Mouse (Mus musculus) midbrain, embryonic 11.5 days (tissue): Measurements from ENCODE around the gene 1700024G13Rik. TPM values are rescaled to one million over a fixed set of nuclear protein-coding genes. Genes with fewer than 3 reads are reported as not detected.

ENCODE experiments used
- ATAC-seq: fragments of 200-750 bp; cut with Nextera tagmentation; 2 replicates; pipeline ENCODE4 v1.8.0; 2017; ENCODE audit warnings: moderate TSS enrichment, moderate library complexity; ENCODE audit not compliant: low FRiP score
- DNase-seq: peaks from one replicate; pipeline ENCODE4 v3.0.0; 2015; ENCODE audit warnings: low spot score; ENCODE audit errors: missing footprints
- H3K27ac ChIP-seq: fragments of 300-500 bp; sonication (generic); 2 replicates; pipeline ENCODE4 v1.5.1; 2014; ENCODE audit warnings: low read depth, low read length
- H3K27me3 ChIP-seq: fragments of 300-500 bp; sonication (generic); 2 replicates; pipeline ENCODE4 v1.6.1; 2014; ENCODE audit warnings: mild to moderate bottlenecking, low read length, moderate library complexity, mixed read lengths; ENCODE audit not compliant: control insufficient read depth, insufficient read depth
- H3K36me3 ChIP-seq: fragments of 300-500 bp; sonication (generic); 2 replicates; pipeline ENCODE4 v1.6.1; 2014; ENCODE audit warnings: mild to moderate bottlenecking, low read length, moderate library complexity, mixed read lengths; ENCODE audit not compliant: control insufficient read depth, insufficient read depth
- H3K4me1 ChIP-seq: fragments of 300-500 bp; sonication (generic); 2 replicates; pipeline ENCODE4 v1.6.1; 2014; ENCODE audit warnings: low read length; ENCODE audit not compliant: control insufficient read depth, insufficient read depth
- H3K4me2 ChIP-seq: fragments of 300-500 bp; sonication (generic); 2 replicates; pipeline ENCODE4 v1.6.1; 2014; ENCODE audit warnings: mild to moderate bottlenecking, moderate library complexity
- H3K4me3 ChIP-seq: fragments of 300-500 bp; sonication (generic); 2 replicates; pipeline ENCODE4 v1.5.1; 2014; ENCODE audit warnings: low read depth, low read length
- H3K9ac ChIP-seq: fragments of 300-500 bp; sonication (generic); 2 replicates; pipeline ENCODE4 v1.6.1; 2014; ENCODE audit warnings: low read length
- H3K9me3 ChIP-seq: fragments of 300-500 bp; sonication (generic); 2 replicates; pipeline ENCODE4 v1.6.1; 2016; ENCODE audit warnings: low read length; ENCODE audit not compliant: control insufficient read depth
- WGBS: fragments of 180-500 bp; shearing (Covaris S2); extraction: QIAGEN DNeasy Blood & Tissue Kit; methylation state at CpG from one replicate; pipeline ENCODE4 v1.1.7; 2014; 5-methylcytosine and 5-hydroxymethylcytosine counted together
- polyA plus RNA-seq: library from polyadenylated mRNA; unstranded; fragments of >200 nt; fragmentation: Nextera tagmentation; extraction: Ambion mirVana; gene quantifications from 2 replicates; pipeline ENCODE4 v1.2.1, GENCODE M21; 2014

Gene 1700024G13Rik
- polyA plus RNA-seq, 1 experiment from 2014 or later: not detected

DNA sequence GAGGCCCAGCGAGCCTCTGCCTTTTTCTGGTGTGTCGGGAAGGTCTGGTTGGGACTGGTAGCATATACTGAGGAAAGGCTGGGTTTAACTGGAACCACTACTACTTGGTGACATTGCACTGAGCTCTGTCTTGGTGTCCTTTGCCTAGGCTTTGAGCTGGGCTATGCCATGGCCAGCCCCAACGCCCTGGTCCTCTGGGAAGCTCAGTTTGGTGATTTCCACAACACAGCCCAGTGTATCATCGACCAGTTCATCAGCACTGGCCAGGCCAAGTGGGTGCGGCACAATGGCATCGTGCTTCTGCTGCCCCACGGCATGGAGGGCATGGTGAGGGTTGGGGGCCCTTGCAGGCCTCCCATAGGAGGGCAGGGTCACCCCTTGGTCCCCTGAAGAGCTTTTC, 44.0 kb downstream of the 1700024G13Rik start:
- no peaks in the 10 kb centered on the region for H3K4me1 ChIP-seq
- no peak overlapping the region for H3K4me3 ChIP-seq
- DNase-seq (no peak), ATAC-seq (no peak)
- H3K9me3 ChIP-seq: no peaks in the 10 kb centered on the region
- H3K36me3 ChIP-seq: 0 out of 2 replicates have a peak, but pooled peaks cover 4% of the 10 kb centered on the region
- no peak overlapping the region for H3K9ac ChIP-seq
- WGBS: 92% methylated on average over 7 of the region's 7 CpGs
- no peak overlapping the region for H3K27ac ChIP-seq
- no peaks in the 10 kb centered on the region for H3K27me3 ChIP-seq
- no peak overlapping the region for H3K4me2 ChIP-seq

DNA sequence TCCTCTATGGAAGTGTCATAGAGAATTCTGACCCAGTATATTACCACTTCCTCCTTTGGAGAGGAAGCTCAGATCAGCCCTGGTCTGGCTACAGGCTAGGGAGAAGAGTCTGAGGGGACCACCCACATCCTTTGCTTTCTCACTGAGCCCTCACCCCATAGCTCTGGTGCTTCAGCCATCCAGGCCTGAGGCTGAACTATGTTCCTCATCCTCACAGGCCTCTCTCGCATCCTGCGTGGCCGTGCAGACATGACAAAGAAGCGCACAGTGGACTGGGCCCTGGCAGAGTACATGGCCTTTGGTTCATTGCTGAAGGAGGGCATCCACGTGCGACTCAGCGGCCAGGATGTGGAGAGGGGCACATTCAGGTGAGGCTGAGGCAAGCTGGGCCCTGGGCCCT, 46.4 kb downstream of the 1700024G13Rik start:
- no peak overlapping the region for H3K4me2 ChIP-seq
- H3K27me3 ChIP-seq: no peaks in the 10 kb centered on the region
- H3K36me3 ChIP-seq: 0 out of 2 replicates have a peak, but pooled peaks cover 4% of the 10 kb centered on the region
- no peak overlapping the region for H3K9ac ChIP-seq
- no peaks in the 10 kb centered on the region for H3K9me3 ChIP-seq
- H3K27ac ChIP-seq: no peak overlapping the region
- 96% methylated on average over 7 of the region's 7 CpGs for WGBS
- no peak for DNase-seq
- no peak for ATAC-seq
- H3K4me3 ChIP-seq: no peak overlapping the region
- H3K4me1 ChIP-seq: no peaks in the 10 kb centered on the region

DNA sequence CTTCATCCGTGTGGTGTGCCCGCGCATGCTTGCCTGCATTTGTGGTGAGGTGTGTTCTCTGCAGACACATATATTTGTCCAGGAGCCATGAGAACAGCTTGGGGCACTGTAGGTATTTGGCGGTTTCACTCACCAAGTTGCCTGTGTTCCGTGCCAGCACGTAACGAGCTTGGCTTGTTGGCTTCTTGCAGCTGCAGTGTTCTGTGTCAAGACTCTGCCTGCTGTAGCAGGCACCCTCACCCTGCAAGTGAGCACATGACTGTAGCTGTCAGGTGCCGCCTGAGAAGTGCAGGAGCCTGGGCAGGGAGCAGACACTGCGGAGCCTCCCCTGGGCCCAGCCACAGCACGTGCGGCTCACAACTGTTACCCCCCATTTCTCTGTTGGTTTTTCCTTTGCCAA, 51.6 kb downstream of the 1700024G13Rik start:
- no peaks in the 10 kb centered on the region for H3K27me3 ChIP-seq
- H3K4me2 ChIP-seq: no peak overlapping the region
- no peak for DNase-seq
- ATAC-seq: no peak
- H3K4me1 ChIP-seq: no peaks in the 10 kb centered on the region
- 88% methylated on average over 11 of the region's 11 CpGs for WGBS
- no peaks in the 10 kb centered on the region for H3K9me3 ChIP-seq
- H3K36me3 ChIP-seq: no peaks in the 10 kb centered on the region
- no peak overlapping the region for H3K27ac ChIP-seq
- H3K9ac ChIP-seq: no peak overlapping the region
- H3K4me3 ChIP-seq: no peak overlapping the region

DNA sequence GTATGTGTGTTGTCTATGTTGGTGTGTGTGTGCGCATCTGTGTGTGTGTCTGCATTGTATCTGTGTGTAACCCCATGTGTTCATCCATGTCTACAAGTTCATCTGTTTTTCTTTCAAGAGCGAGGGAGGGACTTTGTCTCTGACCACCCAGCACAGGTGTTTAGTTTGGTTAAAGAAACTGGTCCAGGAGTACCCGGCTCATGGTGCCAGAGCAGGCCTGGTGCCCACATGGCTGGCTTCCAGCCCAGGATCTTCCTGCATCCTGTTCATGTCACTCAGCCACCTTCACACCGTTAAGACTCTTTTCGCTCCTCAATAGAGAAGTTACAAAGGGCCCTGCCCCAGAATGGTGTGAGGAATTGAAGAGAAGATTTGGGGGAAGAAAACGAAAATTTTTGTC, 52.2 kb downstream of the 1700024G13Rik start:
- DNase-seq (no peak), ATAC-seq (no peak)
- WGBS: 86% methylated on average over 6 of the region's 6 CpGs
- Histone ChIP-seq H3K27ac (no peak overlapping the region), H3K36me3 (no peaks in the 10 kb centered on the region), H3K4me1 (no peaks in the 10 kb centered on the region), H3K4me2 (no peak overlapping the region), H3K9me3 (no peaks in the 10 kb centered on the region), H3K27me3 (no peaks in the 10 kb centered on the region), H3K9ac (no peak overlapping the region), H3K4me3 (no peak overlapping the region)

DNA sequence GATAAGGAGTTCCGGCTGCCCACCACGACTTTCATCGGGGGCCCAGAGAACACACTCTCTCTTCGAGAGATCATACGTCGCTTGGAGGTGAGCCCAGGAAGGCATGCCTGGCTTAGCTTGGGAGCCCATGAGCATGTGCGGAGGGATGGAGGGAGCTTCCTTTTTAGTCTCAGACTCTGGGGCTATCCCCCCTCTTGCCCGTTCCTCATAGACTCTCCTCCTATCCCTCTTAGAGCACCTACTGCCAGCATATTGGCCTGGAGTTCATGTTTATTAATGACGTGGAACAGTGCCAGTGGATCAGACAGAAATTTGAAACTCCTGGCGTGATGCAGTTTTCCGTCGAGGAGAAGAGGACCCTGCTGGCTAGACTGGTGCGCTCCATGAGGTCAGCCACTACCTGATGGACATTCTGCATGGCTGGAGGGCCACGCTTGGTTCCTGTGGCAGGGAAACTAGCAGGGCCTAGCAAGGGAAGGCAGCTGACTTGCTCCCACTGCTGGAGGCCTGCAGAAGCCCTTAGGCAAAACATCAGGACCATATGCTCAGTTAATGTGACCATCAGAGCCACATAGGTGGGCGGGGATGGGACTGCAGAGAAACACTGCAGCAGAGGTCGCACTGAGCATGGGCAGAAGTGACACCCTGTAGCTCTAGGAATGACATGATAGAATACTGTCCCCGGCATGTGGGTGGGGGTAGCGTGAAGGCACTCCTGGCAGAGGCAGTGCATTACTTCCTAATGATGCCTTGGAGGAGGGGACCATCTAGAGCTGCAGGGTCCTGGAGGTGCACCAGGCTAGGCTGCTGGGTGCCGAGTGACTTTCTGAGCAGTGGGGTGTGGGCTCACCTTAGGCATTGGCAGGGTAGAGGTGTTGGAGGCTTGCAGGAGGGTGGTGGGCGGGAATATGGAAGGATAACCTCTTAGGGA, 55.4 kb downstream of the 1700024G13Rik start:
- Histone ChIP-seq H3K9me3 (no peaks in the 10 kb centered on the region), H3K27ac (no peak overlapping the region), H3K9ac (no peak overlapping the region), H3K27me3 (no peaks in the 10 kb centered on the region), H3K36me3 (no peaks in the 10 kb centered on the region), H3K4me2 (no peak overlapping the region), H3K4me1 (no peaks in the 10 kb centered on the region), H3K4me3 (no peak overlapping the region)
- ATAC-seq (no peak), DNase-seq (no peak)
- 87% methylated on average over 20 of the region's 20 CpGs for WGBS

DNA sequence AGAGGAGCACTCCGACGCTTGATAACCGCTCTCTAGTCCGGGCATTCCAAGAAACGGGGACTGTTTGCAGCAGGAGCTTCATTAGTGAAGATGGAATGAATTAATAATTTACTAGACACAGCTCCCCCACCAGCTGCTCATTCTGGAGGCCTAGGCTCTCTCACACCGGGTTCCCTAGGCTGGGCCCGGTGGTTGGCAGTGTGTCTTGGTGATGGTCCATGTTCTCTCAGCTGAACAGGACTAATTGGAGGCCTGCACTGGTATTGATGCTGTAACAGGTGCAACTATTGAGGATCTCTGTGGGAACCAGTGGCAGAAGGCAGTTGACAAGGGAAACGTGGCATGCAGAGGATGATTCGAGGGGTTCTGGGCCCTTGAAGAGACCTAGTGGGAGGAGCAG, 60.8 kb downstream of the 1700024G13Rik start:
- H3K27me3 ChIP-seq: no peaks in the 10 kb centered on the region
- H3K9me3 ChIP-seq: no peaks in the 10 kb centered on the region
- H3K4me2 ChIP-seq: no peak overlapping the region
- no peak for DNase-seq
- peaks cover 3% of the 10 kb centered on the region for H3K4me1 ChIP-seq
- H3K36me3 ChIP-seq: no peaks in the 10 kb centered on the region
- H3K27ac ChIP-seq: no peak overlapping the region
- no peak for ATAC-seq
- no peak overlapping the region for H3K4me3 ChIP-seq
- H3K9ac ChIP-seq: no peak overlapping the region
- WGBS: 93% methylated on average over 9 of the region's 9 CpGs

Other genes starting within 250 kb of the 1700024G13Rik start
- not detected in 2 replicates for gene Msmb, start 246.4 kb downstream of the 1700024G13Rik start, polyA plus RNA-seq
- gene Ncoa4, start 228.5 kb downstream of the 1700024G13Rik start, polyA plus RNA-seq: 106 and 111 TPM in 2 replicates
- 271 and 283 TPM in 2 replicates for gene Timm23, start 186.5 kb downstream of the 1700024G13Rik start, polyA plus RNA-seq
- 66.1 and 70.1 TPM in 2 replicates for gene Parg, start 186.4 kb downstream of the 1700024G13Rik start, polyA plus RNA-seq
- gene Ogdhl, start 66.4 kb downstream of the 1700024G13Rik start, polyA plus RNA-seq: 14.8 and 17.2 TPM in 2 replicates
- gene Slc18a3, start 76.5 kb upstream of the 1700024G13Rik start, polyA plus RNA-seq: 0.19 and 0.59 TPM in 2 replicates
- gene Chat, start 77.6 kb upstream of the 1700024G13Rik start, polyA plus RNA-seq: 0.11 TPM in 1 of 2 replicates, not detected in the other
- 29.3 and 30.1 TPM in 2 replicates for gene Ercc6, start 125.1 kb upstream of the 1700024G13Rik start, polyA plus RNA-seq
- 9.7 and 9.8 TPM in 2 replicates for gene Prrxl1, start 211.0 kb upstream of the 1700024G13Rik start, polyA plus RNA-seq